Mouse (Mus musculus) testis, adult 2 months (tissue): ENCODE measurements around the gene Lypd8. TPM values are rescaled to one million over a fixed set of nuclear protein-coding genes. Genes with fewer than 3 reads are reported as not detected.

Experiments used
- H3K27ac ChIP-seq: fragments of 200-500 bp; 2 replicates; pipeline ENCODE4 v1.5.1; 2012; ENCODE audit warnings: low read depth, low read length; ENCODE audit not compliant: control insufficient read depth, insufficient read depth
- H3K27me3 ChIP-seq: fragments of 200-500 bp; 2 replicates; pipeline ENCODE4 v1.6.1; 2012; ENCODE audit warnings: mild to moderate bottlenecking, low read length, moderate library complexity; ENCODE audit not compliant: control insufficient read depth, insufficient read depth
- H3K36me3 ChIP-seq: fragments of 200-500 bp; 2 replicates; pipeline ENCODE4 v1.6.1; 2012; ENCODE audit warnings: mild to moderate bottlenecking, low read length; ENCODE audit not compliant: control insufficient read depth, insufficient read depth
- H3K4me1 ChIP-seq: fragments of 200-500 bp; 2 replicates; pipeline ENCODE4 v1.6.1; 2012; ENCODE audit warnings: low read length; ENCODE audit not compliant: control insufficient read depth, insufficient read depth
- H3K4me3 ChIP-seq: fragments of 200-500 bp; 2 replicates; pipeline ENCODE4 v1.5.1; 2012; ENCODE audit warnings: low read depth, mild to moderate bottlenecking, low read length, moderate library complexity, mixed read lengths; ENCODE audit not compliant: control insufficient read depth
- CTCF ChIP-seq: fragments of 200-500 bp; IDR thresholded peaks from 2 replicates; pipeline ENCODE4 v1.5.1; 2012; ENCODE audit warnings: low read depth, mild to moderate bottlenecking, inconsistent platforms, low read length, moderate library complexity; ENCODE audit not compliant: control insufficient read depth, insufficient read depth, insufficient replicate concordance
- POLR2A ChIP-seq: fragments of 200-500 bp; IDR thresholded peaks from 2 replicates; pipeline ENCODE4 v1.6.1; 2012; ENCODE audit warnings: low read depth, mild to moderate bottlenecking, inconsistent platforms, low read length, moderate library complexity; ENCODE audit not compliant: control insufficient read depth
- polyA plus RNA-seq: library from polyadenylated mRNA; depleted of rRNA; stranded (reverse); fragments of >200 nt; gene quantifications from 2 replicates; pipeline ENCODE4 v1.2.3, GENCODE M21; 2012; rRNA removed

Lypd8 gene
- polyA plus RNA-seq, 1 experiment, result 4.3 TPM

- Histone ChIP-seq H3K27ac (no peak overlapping the region), H3K4me1 (peaks cover 9% of the 10 kb centered on the region), H3K4me3 (no peak overlapping the region), H3K27me3 (no peaks in the 10 kb centered on the region), H3K36me3 (no peaks in the 10 kb centered on the region)
- TF ChIP-seq POLR2A, result no peak
- TF ChIP-seq CTCF, result no peak
These were observed 21.3 kb downstream of the Lypd8 start for GRCm38 (mm10) chr11:58399985-58400645.

GRCm38 (mm10) chr11:58400655-58401054 is 21.8 kb downstream of the Lypd8 start:
- no peak overlapping the region for H3K27ac ChIP-seq
- no peaks in the 10 kb centered on the region for H3K36me3 ChIP-seq
- H3K4me3 ChIP-seq, result no peak overlapping the region

GRCm38 (mm10) chr11:58408066-58408465 is 29.2 kb downstream of the Lypd8 start:
- Histone ChIP-seq H3K27me3 (no peaks in the 10 kb centered on the region), H3K4me3 (no peak overlapping the region)
- TF ChIP-seq POLR2A (no peak), CTCF (no peak)

More at GRCm38 (mm10) chr11:58400655-58401054, 21.8 kb downstream of the Lypd8 start:
- no peak for TF ChIP-seq POLR2A
- peaks cover 9% of the 10 kb centered on the region for H3K4me1 ChIP-seq
- no peaks in the 10 kb centered on the region for H3K27me3 ChIP-seq

GRCm38 (mm10) chr11:58418336-58418735 is 39.5 kb downstream of the Lypd8 start:
- Histone ChIP-seq H3K27me3 (no peaks in the 10 kb centered on the region), H3K27ac (no peak overlapping the region), H3K4me1 (no peaks in the 10 kb centered on the region), H3K36me3 (no peaks in the 10 kb centered on the region), H3K4me3 (no peak overlapping the region)
- TF ChIP-seq POLR2A, result no peak
- no peak for TF ChIP-seq CTCF

More at GRCm38 (mm10) chr11:58408066-58408465, 29.2 kb downstream of the Lypd8 start:
- Histone ChIP-seq H3K36me3 (no peaks in the 10 kb centered on the region), H3K4me1 (no peaks in the 10 kb centered on the region), H3K27ac (no peak overlapping the region)

- no peak within 1 kb of the TSS for H3K27ac ChIP-seq
- TF ChIP-seq POLR2A, result no peak
- no peak for TF ChIP-seq CTCF
- H3K27me3 ChIP-seq, result no peaks in the 10 kb centered on the region
- no peak within 1 kb of the TSS for H3K4me3 ChIP-seq
- H3K36me3 ChIP-seq, result no peaks in the 10 kb centered on the region
- no peaks in the 10 kb centered on the region for H3K4me1 ChIP-seq
These were observed 42.0 kb downstream of the Lypd8 start, which contains the start of gene 1810065E05Rik for GRCm38 (mm10) chr11:58420815-58421214. 1810065E05Rik (plus strand) TSS chr11:58421111.

- Histone ChIP-seq H3K4me1 (peaks cover 3% of the 10 kb centered on the region; the same call in 1 of the 2 replicates), H3K4me3 (no peak within 1 kb of the TSS), H3K27me3 (no peaks in the 10 kb centered on the region), H3K36me3 (no peaks in the 10 kb centered on the region), H3K27ac (no peak within 1 kb of the TSS)
- TF ChIP-seq POLR2A, result no peak
- TF ChIP-seq CTCF, result no peak
These were observed 53.4 kb downstream of the Lypd8 start, which contains the start of gene Gm12253 for GRCm38 (mm10) chr11:58432259-58432658. Gm12253 (plus strand) TSS chr11:58432559.

GRCm38 (mm10) chr11:58437866-58438265 is 59.0 kb downstream of the Lypd8 start:
- Histone ChIP-seq H3K36me3 (no peaks in the 10 kb centered on the region), H3K4me3 (no peak overlapping the region), H3K27ac (no peak overlapping the region), H3K4me1 (peaks cover 3% of the 10 kb centered on the region; the same call in 1 of the 2 replicates), H3K27me3 (no peaks in the 10 kb centered on the region)
- TF ChIP-seq CTCF (no peak), POLR2A (no peak)

Other genes starting within 250 kb of the Lypd8 start
- gene Gemin5, start 210.5 kb upstream of the Lypd8 start, polyA plus RNA-seq, result 27.8 and 36.4 TPM in 2 replicates
- 39.4 and 43.3 TPM in 2 replicates for gene Mrpl22, start 207.4 kb upstream of the Lypd8 start, polyA plus RNA-seq
- 0.59 and 0.61 TPM in 2 replicates for gene Igtp, start 179.5 kb upstream of the Lypd8 start, polyA plus RNA-seq
- gene Irgm2, start 179.4 kb upstream of the Lypd8 start, polyA plus RNA-seq, result 0.48 and 0.79 TPM in 2 replicates
- gene 4930438A08Rik, start 104.2 kb upstream of the Lypd8 start, polyA plus RNA-seq, result 0.13 and 0.75 TPM in 2 replicates
- gene Zfp692, start 72.0 kb upstream of the Lypd8 start, polyA plus RNA-seq, result 11.2 and 14.0 TPM in 2 replicates
- 43.7 and 48.9 TPM in 2 replicates for gene Zfp672, start 48.7 kb upstream of the Lypd8 start, polyA plus RNA-seq
- gene Sh3bp5l, start 48.3 kb upstream of the Lypd8 start, polyA plus RNA-seq, result 8.6 and 9.5 TPM in 2 replicates
- 0.81 and 4.0 TPM in 2 replicates for gene 1810065E05Rik, start 42.1 kb downstream of the Lypd8 start, polyA plus RNA-seq
- gene Gm12253, start 53.5 kb downstream of the Lypd8 start, polyA plus RNA-seq, result not detected in 2 replicates
- 218 and 223 TPM in 2 replicates for gene Lypd9, start 73.9 kb downstream of the Lypd8 start, polyA plus RNA-seq
- 0.16 and 0.38 TPM in 2 replicates for gene Olfr30, start 83.2 kb downstream of the Lypd8 start, polyA plus RNA-seq
- gene Olfr332, start 113.5 kb downstream of the Lypd8 start, polyA plus RNA-seq, result 0.02 TPM in 1 of 2 replicates, not detected in the other
- 0.13 and 0.21 TPM in 2 replicates for gene Olfr331, start 123.5 kb downstream of the Lypd8 start, polyA plus RNA-seq
- gene Olfr330, start 155.8 kb downstream of the Lypd8 start, polyA plus RNA-seq, result 1.1 and 1.7 TPM in 2 replicates
- 0.26 and 0.56 TPM in 2 replicates for gene Olfr329-ps, start 167.4 kb downstream of the Lypd8 start, polyA plus RNA-seq
- gene Olfr328, start 176.6 kb downstream of the Lypd8 start, polyA plus RNA-seq, result not detected in 2 replicates
- 0.11 TPM in 1 of 2 replicates, not detected in the other for gene Olfr224, start 191.5 kb downstream of the Lypd8 start, polyA plus RNA-seq
- 0.20 and 0.89 TPM in 2 replicates for gene Olfr325, start 198.7 kb downstream of the Lypd8 start, polyA plus RNA-seq
- not detected in 2 replicates for gene Olfr324, start 216.1 kb downstream of the Lypd8 start, polyA plus RNA-seq
- not detected in 2 replicates for gene 2210407C18Rik, start 237.0 kb downstream of the Lypd8 start, polyA plus RNA-seq